ENCODE assay signal across 8 mouse cellular contexts in the genomic region with DNA sequence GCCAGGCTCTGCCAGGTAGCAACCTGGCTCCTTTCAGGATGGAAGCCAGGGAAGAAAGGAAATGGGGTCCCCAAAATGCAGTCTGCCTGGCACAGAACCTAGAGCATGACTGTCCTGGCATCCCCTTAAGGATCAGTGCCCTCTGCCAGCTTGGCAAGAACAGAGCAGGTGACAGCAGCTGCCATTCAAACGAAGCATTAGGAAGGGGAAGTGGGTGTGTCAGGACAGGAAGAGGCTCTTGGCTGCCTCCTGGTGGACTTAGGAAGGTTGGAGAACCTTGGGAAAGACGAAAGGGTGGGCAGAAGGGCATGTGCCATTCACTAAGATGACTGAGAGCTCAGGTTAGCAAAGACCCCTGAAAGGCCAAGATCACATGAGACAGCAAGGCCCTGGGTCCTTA. TPM values are rescaled to one million over a fixed set of nuclear protein-coding genes. Genes with fewer than 3 reads are reported as not detected.
DNase-seq lines count a peak whose midpoint lies in the region; ATAC-seq and TF ChIP-seq lines count a peak whose summit lies in the region.

No protein-coding gene starts in this region.

- no peaks in the 10 kb centered on the region for H3K27me3 ChIP-seq in neural tube, embryonic 13.5 days
- H3K27me3 ChIP-seq in forebrain, postnatal 0 days (ENCODE audit: insufficient read depth, low read length) = no peaks in the 10 kb centered on the region
- H3K27me3 ChIP-seq in midbrain, embryonic 16.5 days (ENCODE audit: control insufficient read depth, insufficient read depth, low read depth, low read length) = no peaks in the 10 kb centered on the region

- H3K4me3 ChIP-seq in neural tube, embryonic 13.5 days = no peak overlapping the region
- no peak overlapping the region for H3K4me3 ChIP-seq in forebrain, postnatal 0 days (ENCODE audit: low read depth, low read length)
- H3K4me3 ChIP-seq in midbrain, embryonic 16.5 days (ENCODE audit: low read depth, low read length) = no peak overlapping the region

- peaks cover 27% of the 10 kb centered on the region for H3K36me3 ChIP-seq in neural tube, embryonic 13.5 days
- peaks cover 22% of the 10 kb centered on the region for H3K36me3 ChIP-seq in forebrain, postnatal 0 days (ENCODE audit: insufficient read depth)
- peaks cover 8% of the 10 kb centered on the region; the same call in 1 of the 2 replicates for H3K36me3 ChIP-seq in midbrain, embryonic 16.5 days (ENCODE audit: control insufficient read depth, insufficient read depth, low read length)

- peak; percentile 74 for TF ChIP-seq CTCF in forebrain, postnatal 0 days (IDR thresholded peaks at IDR 0.05; ENCODE audit: low read depth)

- no peak overlapping the region for H3K4me2 ChIP-seq in neural tube, embryonic 13.5 days
- H3K4me2 ChIP-seq in forebrain, postnatal 0 days (ENCODE audit: low read depth) = no peak overlapping the region
- no peak overlapping the region for H3K4me2 ChIP-seq in midbrain, embryonic 16.5 days (ENCODE audit: low read length)

- H3K9me3 ChIP-seq in neural tube, embryonic 13.5 days = no peaks in the 10 kb centered on the region
- H3K9me3 ChIP-seq in forebrain, postnatal 0 days (ENCODE audit: low read length) = no peaks in the 10 kb centered on the region
- H3K9me3 ChIP-seq in midbrain, embryonic 16.5 days (replicated peaks; ENCODE audit: control insufficient read depth, low read length, poor library complexity, severe bottlenecking) = no peaks in the 10 kb centered on the region

- H3K27ac ChIP-seq in neural tube, embryonic 13.5 days (replicated peaks) = peak overlapping the region; percentile 38; the same call in 1 of the 2 replicates
- no peak overlapping the region for H3K27ac ChIP-seq in forebrain, postnatal 0 days (ENCODE audit: low read depth, low read length)
- H3K27ac ChIP-seq in midbrain, embryonic 16.5 days (ENCODE audit: low read length) = no peak overlapping the region

- DNase-seq in cerebellum, postnatal 4 days (ENCODE audit: low spot score in 2 of 2) = no peak
- DNase-seq in neural tube, embryonic 10.5 days (ENCODE audit: extremely low spot score, low spot score) = no peak
- no peak for DNase-seq in forebrain, postnatal 0 days
- no peak for DNase-seq in urinary bladder, postnatal 4 days (ENCODE audit: low spot score in 2 of 2)
- DNase-seq in ovary, adult 18-20 months (ENCODE audit: low spot score) = no peak

- ATAC-seq in cerebellum, adult (ENCODE audit: insufficient number of reproducible peaks, low FRiP score, low TSS enrichment) = peak; percentile 56; the same call in 1 of the 2 replicates
- ATAC-seq in neural tube, embryonic 13.5 days (ENCODE audit: low read depth) = no peak
- peak; percentile 12; the same call in 1 of the 2 replicates for ATAC-seq in forebrain, postnatal 0 days
- ATAC-seq in midbrain, embryonic 16.5 days = no peak

- WGBS in neural tube, embryonic 13.5 days = 12% methylated on average over 2 of the region's 2 CpGs
- 6% methylated on average over 2 of the region's 2 CpGs for WGBS in forebrain, postnatal 0 days
- WGBS in midbrain, embryonic 16.5 days = 18% methylated on average over 2 of the region's 2 CpGs

- peaks cover 72% of the 10 kb centered on the region for H3K4me1 ChIP-seq in neural tube, embryonic 13.5 days (replicated peaks)
- peaks cover 22% of the 10 kb centered on the region for H3K4me1 ChIP-seq in forebrain, postnatal 0 days (ENCODE audit: insufficient read depth)
- H3K4me1 ChIP-seq in midbrain, embryonic 16.5 days (ENCODE audit: control insufficient read depth, insufficient read depth, low read length) = peaks cover 29% of the 10 kb centered on the region

- H3K9ac ChIP-seq in neural tube, embryonic 13.5 days = 0 out of 2 replicates have a peak overlapping the region, but pooled peaks have one; percentile 17
- H3K9ac ChIP-seq in forebrain, postnatal 0 days = no peak overlapping the region
- H3K9ac ChIP-seq in midbrain, embryonic 16.5 days (ENCODE audit: low read depth, low read length) = 0 out of 2 replicates have a peak overlapping the region, but pooled peaks have one; percentile 15

RNA-seq across cellular contexts. Expression of a gene that starts 20.2 kb away (rescaled TPM):
- 84.4 and 88.7 TPM in 2 replicates for polyA plus RNA-seq in neural tube, embryonic 13.5 days (2015; fragmentation: Nextera tagmentation; extraction: Ambion mirVana)
- total RNA-seq in forebrain, postnatal 0 days (2014; rRNA removed) = 170 and 209 TPM in 2 replicates
- polyA plus RNA-seq in forebrain, postnatal 0 days (2015; fragmentation: Nextera tagmentation; extraction: Ambion mirVana) = 67.1 and 69.4 TPM in 2 replicates
- 74.4 and 76.3 TPM in 2 replicates for polyA plus RNA-seq in midbrain, embryonic 16.5 days (2015; fragmentation: Nextera tagmentation; extraction: Ambion mirVana)

RNA-seq across cellular contexts. Expression of a gene that starts 20.3 kb away (rescaled TPM):
- 29.1 and 31.6 TPM in 2 replicates for polyA plus RNA-seq in neural tube, embryonic 13.5 days (2015; fragmentation: Nextera tagmentation; extraction: Ambion mirVana)
- 27.3 and 32.1 TPM in 2 replicates for total RNA-seq in forebrain, postnatal 0 days (2014; rRNA removed)
- polyA plus RNA-seq in forebrain, postnatal 0 days (2015; fragmentation: Nextera tagmentation; extraction: Ambion mirVana) = 27.4 and 32.0 TPM in 2 replicates
- polyA plus RNA-seq in midbrain, embryonic 16.5 days (2015; fragmentation: Nextera tagmentation; extraction: Ambion mirVana) = 39.0 and 42.9 TPM in 2 replicates

RNA-seq across cellular contexts. Expression of a gene that starts 24.6 kb away (rescaled TPM):
- 112 and 116 TPM in 2 replicates for polyA plus RNA-seq in neural tube, embryonic 13.5 days (2015; fragmentation: Nextera tagmentation; extraction: Ambion mirVana)
- total RNA-seq in forebrain, postnatal 0 days (2014; rRNA removed) = 76.7 and 86.4 TPM in 2 replicates
- polyA plus RNA-seq in forebrain, postnatal 0 days (2015; fragmentation: Nextera tagmentation; extraction: Ambion mirVana) = 145 and 154 TPM in 2 replicates
- 87.8 and 95.3 TPM in 2 replicates for polyA plus RNA-seq in midbrain, embryonic 16.5 days (2015; fragmentation: Nextera tagmentation; extraction: Ambion mirVana)

RNA-seq across cellular contexts. Expression of a gene that starts 38.9 kb away (rescaled TPM):
- polyA plus RNA-seq in neural tube, embryonic 13.5 days (2015; fragmentation: Nextera tagmentation; extraction: Ambion mirVana) = 1.9 and 3.7 TPM in 2 replicates
- 0.62 and 1.0 TPM in 2 replicates for total RNA-seq in forebrain, postnatal 0 days (2014; rRNA removed)
- 1.5 and 1.6 TPM in 2 replicates for polyA plus RNA-seq in forebrain, postnatal 0 days (2015; fragmentation: Nextera tagmentation; extraction: Ambion mirVana)
- polyA plus RNA-seq in midbrain, embryonic 16.5 days (2015; fragmentation: Nextera tagmentation; extraction: Ambion mirVana) = 1.6 and 1.8 TPM in 2 replicates

RNA-seq across cellular contexts. Expression of a gene that starts 53.5 kb away (rescaled TPM):
- polyA plus RNA-seq in neural tube, embryonic 13.5 days (2015; fragmentation: Nextera tagmentation; extraction: Ambion mirVana) = 32.4 and 40.4 TPM in 2 replicates
- 42.1 and 44.4 TPM in 2 replicates for total RNA-seq in forebrain, postnatal 0 days (2014; rRNA removed)
- 34.1 and 38.2 TPM in 2 replicates for polyA plus RNA-seq in forebrain, postnatal 0 days (2015; fragmentation: Nextera tagmentation; extraction: Ambion mirVana)
- 45.8 and 46.5 TPM in 2 replicates for polyA plus RNA-seq in midbrain, embryonic 16.5 days (2015; fragmentation: Nextera tagmentation; extraction: Ambion mirVana)

Comparison
In these comparisons a context has a peak if more than half of its experiments do, and no peak if none do; other contexts are left out.
1. ATAC-seq: peak in cerebellum, adult (single experiment) and forebrain, postnatal 0 days (single experiment); none in neural tube, embryonic 13.5 days (single experiment) and midbrain, embryonic 16.5 days (single experiment).